Mouse (Mus musculus): ENCODE data around the gene Arfip1.

Arfip1 gene

GRCm38 (mm10) chr3:84582023-84582912 lies at the start of gene Arfip1:
Gene Arfip1, minus strand, starts transcription at chr3:84582625.
- DNase-seq (ENCODE audit: low read depth, low spot score): peak; percentile 30

GRCm38 (mm10) chr3:84631586-84631985 lies 49.2 kb upstream of the Arfip1 start:
- no peak for DNase-seq (ENCODE audit: low read depth, low spot score)

GRCm38 (mm10) chr3:84622026-84622425 lies 39.6 kb upstream of the Arfip1 start:
- DNase-seq (ENCODE audit: low read depth, low spot score): no peak

- no peak for DNase-seq (ENCODE audit: low read depth, low spot score)
These were observed 37.3 kb upstream of the Arfip1 start for GRCm38 (mm10) chr3:84619725-84620124.

- no peak for DNase-seq (ENCODE audit: low read depth, low spot score)
These were observed 36.6 kb upstream of the Arfip1 start for GRCm38 (mm10) chr3:84619056-84619455.

- no peak for DNase-seq (ENCODE audit: low read depth, low spot score)
These were observed 36.2 kb upstream of the Arfip1 start for GRCm38 (mm10) chr3:84618627-84619026.

GRCm38 (mm10) chr3:84615856-84616225 lies 33.4 kb upstream of the Arfip1 start:
- DNase-seq (ENCODE audit: low read depth, low spot score): no peak

GRCm38 (mm10) chr3:84615050-84615855 lies 32.8 kb upstream of the Arfip1 start:
- no peak for DNase-seq (ENCODE audit: low read depth, low spot score)

GRCm38 (mm10) chr3:84610183-84610710 lies 27.8 kb upstream of the Arfip1 start:
- no peak for DNase-seq (ENCODE audit: low read depth, low spot score)

- DNase-seq (ENCODE audit: low read depth, low spot score): no peak
These were observed 20.8 kb upstream of the Arfip1 start for GRCm38 (mm10) chr3:84603212-84603611.

GRCm38 (mm10) chr3:84602759-84603158 lies 20.3 kb upstream of the Arfip1 start:
- DNase-seq (ENCODE audit: low read depth, low spot score): no peak

GRCm38 (mm10) chr3:84601870-84602495 lies 19.6 kb upstream of the Arfip1 start:
- no peak for DNase-seq (ENCODE audit: low read depth, low spot score)

- no peak for DNase-seq (ENCODE audit: low read depth, low spot score)
These were observed 16.3 kb upstream of the Arfip1 start for GRCm38 (mm10) chr3:84598756-84599155.

GRCm38 (mm10) chr3:84597996-84598734 lies 15.7 kb upstream of the Arfip1 start:
- DNase-seq (ENCODE audit: low read depth, low spot score): no peak

- DNase-seq (ENCODE audit: low read depth, low spot score): no peak
These were observed 13.3 kb upstream of the Arfip1 start for GRCm38 (mm10) chr3:84595677-84596234.

GRCm38 (mm10) chr3:84594894-84595676 lies 12.7 kb upstream of the Arfip1 start:
- DNase-seq (ENCODE audit: low read depth, low spot score): no peak

- no peak for DNase-seq (ENCODE audit: low read depth, low spot score)
These were observed 10.8 kb upstream of the Arfip1 start, which contains the start of gene Tigd4 for GRCm38 (mm10) chr3:84593274-84593673. Gene Tigd4, plus strand, starts transcription at chr3:84593574.

GRCm38 (mm10) chr3:84586736-84587135 lies 4.3 kb upstream of the Arfip1 start:
- no peak for DNase-seq (ENCODE audit: low read depth, low spot score)

- no peak for DNase-seq (ENCODE audit: low read depth, low spot score)
These were observed 470 bp upstream of the Arfip1 start for GRCm38 (mm10) chr3:84582913-84583276.

- no peak for DNase-seq (ENCODE audit: low read depth, low spot score)
These were observed 766 bp downstream of the Arfip1 start for GRCm38 (mm10) chr3:84581696-84582022.

Data from c-Kit-negative CD71-positive TER-119-positive erythroid progenitor cells, embryonic 14.5 days (primary cell).